Mouse (Mus musculus): ENCODE measurements around the gene Irf1. TPM values are rescaled to one million over a fixed set of nuclear protein-coding genes. Genes with fewer than 3 reads are reported as not detected.

Irf1 gene
- polyA plus RNA-seq, 1 experiment, result 14.1 TPM

GRCm38 (mm10) chr11:53804569-53805344, 34.9 kb downstream of the Irf1 start:
- no peak for DNase-seq (ENCODE audit: extremely low spot score in 1 of 2, low spot score in 1 of 2)

- DNase-seq (ENCODE audit: extremely low spot score in 1 of 2, low spot score in 1 of 2), result no peak
These were observed 36.0 kb downstream of the Irf1 start for GRCm38 (mm10) chr11:53805786-53806185.

- no peak for DNase-seq (ENCODE audit: extremely low spot score in 1 of 2, low spot score in 1 of 2)
These were observed 39.5 kb downstream of the Irf1 start for GRCm38 (mm10) chr11:53809354-53809753.

DNA sequence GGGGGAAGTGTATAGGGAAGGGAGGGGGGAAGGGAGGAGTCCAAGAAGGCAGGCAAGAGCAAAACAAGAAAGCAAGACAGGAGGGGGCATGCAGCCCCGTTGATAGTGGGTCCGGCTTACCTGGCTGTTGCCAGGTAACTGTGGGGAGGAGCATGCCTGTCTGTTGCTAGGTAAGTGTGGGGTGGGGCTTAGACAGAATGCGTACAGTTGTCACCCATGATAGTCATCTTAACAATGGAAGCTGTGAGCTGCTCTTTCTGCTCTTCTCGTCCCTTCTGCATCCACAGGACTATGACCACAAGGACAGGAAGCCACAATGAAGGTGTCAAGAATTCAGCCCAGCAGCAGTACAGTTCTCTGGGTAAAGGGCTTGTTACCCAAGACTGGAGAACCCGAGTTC, 40.3 kb downstream of the Irf1 start:
- no peak for DNase-seq (ENCODE audit: extremely low spot score in 1 of 2, low spot score in 1 of 2)

DNA sequence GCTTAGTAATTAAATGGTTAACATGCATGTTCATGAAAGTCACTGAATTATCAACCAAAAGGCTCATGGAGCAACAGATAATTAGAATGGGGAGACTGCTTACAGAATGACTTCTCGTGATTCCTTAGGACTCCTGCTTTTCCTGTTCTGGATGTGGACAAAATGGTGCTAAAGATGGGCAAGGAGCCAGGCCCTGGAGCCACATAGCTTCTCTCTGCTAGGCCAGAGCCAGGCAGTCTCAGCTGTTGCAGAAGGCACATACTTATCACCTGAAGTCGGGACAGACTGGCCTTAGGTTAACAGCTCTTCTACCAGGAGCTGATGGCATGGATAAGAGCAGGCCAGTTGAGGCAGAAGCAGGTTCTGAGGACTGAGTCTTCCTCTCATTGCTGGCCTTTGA, 40.9 kb downstream of the Irf1 start:
- DNase-seq (ENCODE audit: extremely low spot score in 1 of 2, low spot score in 1 of 2), result no peak

GRCm38 (mm10) chr11:53811312-53811711, 41.5 kb downstream of the Irf1 start:
- DNase-seq (ENCODE audit: extremely low spot score in 1 of 2, low spot score in 1 of 2), result no peak

- no peak for DNase-seq (ENCODE audit: extremely low spot score in 1 of 2, low spot score in 1 of 2)
These were observed 43.4 kb downstream of the Irf1 start for GRCm38 (mm10) chr11:53813001-53813868.

DNA sequence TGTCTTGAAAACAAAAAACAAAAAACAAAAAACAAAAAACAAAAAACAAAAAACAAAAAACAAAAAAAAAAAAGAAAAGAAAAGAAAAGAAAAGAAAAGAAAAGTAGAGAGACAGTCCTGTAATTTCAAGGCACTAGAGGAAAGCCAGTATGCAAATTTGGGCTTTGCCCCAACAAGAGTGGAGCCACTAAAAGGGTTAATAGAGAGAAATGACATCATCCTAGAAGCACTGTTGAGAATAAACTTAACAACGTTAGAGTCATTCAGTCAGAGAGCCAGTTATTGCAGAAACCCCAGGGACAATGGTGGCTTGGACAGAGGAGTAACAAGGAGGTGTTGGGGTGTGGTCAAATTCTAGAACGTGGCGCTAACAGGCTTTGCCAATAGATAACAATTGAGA, 45.0 kb downstream of the Irf1 start:
- DNase-seq (ENCODE audit: extremely low spot score in 1 of 2, low spot score in 1 of 2), result no peak

DNA sequence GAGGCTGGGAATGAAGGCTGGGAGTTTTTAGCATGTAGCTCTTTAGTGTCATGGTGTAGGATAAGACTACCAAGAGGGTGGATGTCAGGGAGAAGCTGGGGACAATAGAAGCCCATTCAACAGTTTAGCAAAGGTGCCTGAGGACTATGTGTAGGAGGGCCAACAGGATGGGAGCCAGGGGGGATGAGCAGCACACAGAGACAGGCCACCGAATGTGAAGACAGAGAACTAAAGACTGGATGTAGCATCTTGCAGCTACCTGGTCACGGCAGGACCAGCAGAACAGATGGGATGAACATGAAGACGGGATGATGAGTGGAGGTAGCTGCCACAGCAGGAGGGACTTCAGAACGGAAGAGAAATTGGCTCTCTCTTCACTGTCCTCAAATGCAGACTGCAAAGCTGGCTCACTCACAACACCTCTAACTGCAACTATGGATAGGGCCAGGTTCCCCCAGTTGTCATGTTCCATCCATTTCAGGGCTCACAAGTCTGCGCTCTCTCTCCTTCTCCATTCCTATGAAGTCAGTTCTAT, 47.1 kb downstream of the Irf1 start:
- no peak for DNase-seq (ENCODE audit: extremely low spot score in 1 of 2, low spot score in 1 of 2)

DNA sequence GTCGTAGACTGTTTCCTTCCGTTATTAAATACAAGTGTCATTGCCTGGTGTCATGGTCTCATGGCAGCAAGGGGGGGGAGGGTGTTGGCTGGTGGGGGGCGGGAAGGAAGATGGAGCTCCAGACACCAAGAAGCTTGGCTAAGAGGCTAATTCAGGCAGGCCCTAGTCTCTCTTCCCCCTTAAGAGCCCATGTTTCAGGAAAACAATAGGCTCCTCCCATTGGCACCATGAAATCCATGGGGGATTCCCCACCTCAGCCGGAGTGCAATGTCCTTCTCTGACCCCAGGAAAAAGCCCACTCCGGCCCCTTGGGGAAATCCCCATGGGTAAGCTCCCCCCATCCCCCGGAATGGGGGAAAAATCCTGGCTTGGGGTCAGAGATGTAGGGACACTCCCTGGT, 49.0 kb downstream of the Irf1 start:
- DNase-seq (ENCODE audit: extremely low spot score in 1 of 2, low spot score in 1 of 2), result no peak

- no peak for DNase-seq (ENCODE audit: extremely low spot score in 1 of 2, low spot score in 1 of 2)
These were observed 49.7 kb downstream of the Irf1 start for GRCm38 (mm10) chr11:53819511-53819910.

GRCm38 (mm10) chr11:53820516-53821170, 50.8 kb downstream of the Irf1 start:
- no peak for DNase-seq (ENCODE audit: extremely low spot score in 1 of 2, low spot score in 1 of 2)

- DNase-seq (ENCODE audit: extremely low spot score in 1 of 2, low spot score in 1 of 2), result no peak
These were observed 51.6 kb downstream of the Irf1 start for GRCm38 (mm10) chr11:53821230-53821944.

DNA sequence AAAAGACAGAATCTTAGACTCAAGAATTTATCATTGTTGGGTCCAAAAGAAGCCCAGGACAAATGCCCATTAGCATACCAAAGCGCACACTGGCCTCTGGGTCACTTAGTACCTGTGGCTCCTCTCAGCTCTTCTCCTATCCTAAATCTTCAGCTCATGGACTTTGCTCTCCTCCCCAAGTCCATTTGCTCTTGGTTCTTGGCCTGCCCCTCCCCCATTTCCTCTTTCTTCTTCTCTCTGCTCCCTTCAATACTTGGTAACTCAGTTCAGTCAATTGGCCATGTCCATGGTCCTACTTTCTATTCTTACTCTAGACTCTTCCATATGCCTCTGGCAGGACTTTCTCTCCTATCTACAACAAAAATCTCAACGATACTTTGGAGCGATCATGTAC, 52.1 kb downstream of the Irf1 start:
- no peak for DNase-seq (ENCODE audit: extremely low spot score in 1 of 2, low spot score in 1 of 2)

GRCm38 (mm10) chr11:53825409-53825808, 55.6 kb downstream of the Irf1 start:
- no peak for DNase-seq (ENCODE audit: extremely low spot score in 1 of 2, low spot score in 1 of 2)

Other genes with a start within 250 kb of the Irf1 start
- gene Kif3a, start 202.6 kb upstream of the Irf1 start, polyA plus RNA-seq (2012; rRNA removed), result 97.5 and 104 TPM in 2 replicates
- not detected in 2 replicates for gene Il4, start 151.3 kb upstream of the Irf1 start, polyA plus RNA-seq (2012; rRNA removed)
- gene Il13, start 135.3 kb upstream of the Irf1 start, polyA plus RNA-seq (2012; rRNA removed), result not detected in 2 replicates
- gene Rad50, start 62.7 kb upstream of the Irf1 start, polyA plus RNA-seq (2012; rRNA removed), result 6.9 and 7.1 TPM in 2 replicates
- gene Il5, start 49.2 kb upstream of the Irf1 start, polyA plus RNA-seq (2012; rRNA removed), result 0.21 and 0.44 TPM in 2 replicates
- gene Gm17334, start 3.2 kb downstream of the Irf1 start, polyA plus RNA-seq (2012; rRNA removed), result 0.64 and 1.3 TPM in 2 replicates
- gene Gm12216, start 89.2 kb downstream of the Irf1 start, polyA plus RNA-seq (2012; rRNA removed), result 3.0 and 3.2 TPM in 2 replicates
- gene Slc22a5, start 121.6 kb downstream of the Irf1 start, polyA plus RNA-seq (2012; rRNA removed), result 15.2 and 15.8 TPM in 2 replicates
- gene Slc22a21, start 210.3 kb downstream of the Irf1 start, polyA plus RNA-seq (2012; rRNA removed), result 2.6 TPM in 2 replicates